Mouse (Mus musculus) stomach, postnatal 0 days (tissue): ENCODE data around the gene Mb. TPM values are rescaled to one million over a fixed set of nuclear protein-coding genes. Genes with fewer than 3 reads are reported as not detected.

Experiments
- ATAC-seq: fragments of 200-750 bp; cut with Nextera tagmentation; 2 replicates; pipeline ENCODE4 v1.8.0; 2017; ENCODE audit not compliant: low FRiP score, low TSS enrichment
- DNase-seq: peaks from one replicate; pipeline ENCODE4 v3.0.0-alpha.2; 2016; ENCODE audit warnings: low spot score
- H3K27ac ChIP-seq: fragments of 300-500 bp; sonication (generic); replicated peaks from 2 replicates; pipeline ENCODE4 v1.5.1; 2014; ENCODE audit warnings: mild to moderate bottlenecking, control low read depth
- H3K27me3 ChIP-seq: fragments of 300-500 bp; sonication (generic); 2 replicates; pipeline ENCODE4 v1.6.1; 2014; ENCODE audit warnings: low read length; ENCODE audit not compliant: control insufficient read depth, insufficient read depth
- H3K36me3 ChIP-seq: fragments of 300-500 bp; sonication (generic); 2 replicates; pipeline ENCODE4 v1.6.1; 2014; ENCODE audit warnings: low read length, mixed read lengths; ENCODE audit not compliant: control insufficient read depth, insufficient read depth
- H3K4me1 ChIP-seq: fragments of 300-500 bp; sonication (generic); replicated peaks from 2 replicates; pipeline ENCODE4 v1.6.1; 2014; ENCODE audit warnings: antibody characterized with exemption; ENCODE audit not compliant: control insufficient read depth, insufficient read depth
- H3K4me2 ChIP-seq: fragments of 300-500 bp; sonication (generic); replicated peaks from 2 replicates; pipeline ENCODE4 v1.6.1; 2014; ENCODE audit warnings: low read depth, mild to moderate bottlenecking, control low read depth, moderate library complexity
- H3K4me3 ChIP-seq: fragments of 300-500 bp; sonication (generic); 2 replicates; pipeline ENCODE4 v1.5.1; 2014; ENCODE audit warnings: low read depth, low read length, control low read depth
- H3K9ac ChIP-seq: fragments of 300-500 bp; sonication (generic); 2 replicates; pipeline ENCODE4 v1.6.1; 2014; ENCODE audit warnings: mild to moderate bottlenecking, low read length, control low read depth, mixed read lengths
- H3K9me3 ChIP-seq: fragments of 300-500 bp; sonication (generic); 2 replicates; pipeline ENCODE4 v1.6.1; 2016; ENCODE audit warnings: low read length; ENCODE audit not compliant: control insufficient read depth
- CTCF ChIP-seq: IDR thresholded peaks from 2 replicates; pipeline ENCODE4 v1.5.1; 2016; ENCODE audit warnings: antibody characterized with exemption, low read depth, mild to moderate bottlenecking, moderate library complexity
- EP300 ChIP-seq: optimal IDR thresholded peaks from 2 replicates; pipeline ENCODE3; 2016; ENCODE audit warnings: antibody characterized with exemption
- WGBS: fragments of 180-500 bp; shearing (Covaris S2); extraction: QIAGEN DNeasy Blood & Tissue Kit; methylation state at CpG from one replicate; pipeline ENCODE4 v1.1.7; 2014; 5-methylcytosine and 5-hydroxymethylcytosine counted together
- polyA plus RNA-seq: library from polyadenylated mRNA; unstranded; fragments of >200 nt; fragmentation: Nextera tagmentation; extraction: Ambion mirVana; gene quantifications from 2 replicates; pipeline ENCODE4 v1.2.1, GENCODE M21; 2015

Gene Mb
- polyA plus RNA-seq, 1 experiment from 2014 or later, result 1.1 TPM

GRCm38 (mm10) chr15:77029331-77029991, 21.0 kb downstream of the Mb start:
- Histone ChIP-seq H3K4me2 (no peak overlapping the region), H3K9me3 (no peaks in the 10 kb centered on the region), H3K36me3 (no peaks in the 10 kb centered on the region), H3K27ac (no peak overlapping the region), H3K4me1 (no peaks in the 10 kb centered on the region), H3K4me3 (no peak overlapping the region), H3K9ac (no peak overlapping the region), H3K27me3 (no peaks in the 10 kb centered on the region)
- TF ChIP-seq CTCF, result peak; percentile 96
- TF ChIP-seq EP300, result no peak
- WGBS, result 30% methylated on average over 7 of the region's 7 CpGs
- DNase-seq (peak; percentile 59), ATAC-seq (peak; percentile 56; the same call in 1 of the 2 replicates)

- no peaks in the 10 kb centered on the region for H3K27me3 ChIP-seq
- no peak overlapping the region for H3K4me3 ChIP-seq
- H3K4me2 ChIP-seq, result no peak overlapping the region
- ATAC-seq (no peak), DNase-seq (no peak)
- H3K9ac ChIP-seq, result no peak overlapping the region
- H3K4me1 ChIP-seq, result no peaks in the 10 kb centered on the region
- no peaks in the 10 kb centered on the region for H3K36me3 ChIP-seq
- no peak overlapping the region for H3K27ac ChIP-seq
- WGBS, result 62% methylated on average over 6 of the region's 6 CpGs
- H3K9me3 ChIP-seq, result no peaks in the 10 kb centered on the region
- no peak for TF ChIP-seq EP300
- no peak for TF ChIP-seq CTCF
Observed at GRCm38 (mm10) chr15:77027675-77028074, 22.8 kb downstream of the Mb start.

GRCm38 (mm10) chr15:77027117-77027516, 23.4 kb downstream of the Mb start:
- 89% methylated on average over 3 of the region's 3 CpGs for WGBS
- no peaks in the 10 kb centered on the region for H3K4me1 ChIP-seq
- no peak overlapping the region for H3K4me3 ChIP-seq
- TF ChIP-seq CTCF (no peak), EP300 (no peak)
- no peaks in the 10 kb centered on the region for H3K36me3 ChIP-seq
- H3K27me3 ChIP-seq, result no peaks in the 10 kb centered on the region
- no peak for DNase-seq
- no peaks in the 10 kb centered on the region for H3K9me3 ChIP-seq
- no peak overlapping the region for H3K27ac ChIP-seq
- no peak for ATAC-seq
- H3K4me2 ChIP-seq, result no peak overlapping the region
- H3K9ac ChIP-seq, result no peak overlapping the region

- H3K4me1 ChIP-seq, result no peaks in the 10 kb centered on the region
- ATAC-seq, result no peak
- no peaks in the 10 kb centered on the region for H3K36me3 ChIP-seq
- TF ChIP-seq EP300 (no peak), CTCF (no peak)
- no peaks in the 10 kb centered on the region for H3K27me3 ChIP-seq
- no peak for DNase-seq
- H3K4me2 ChIP-seq, result no peak overlapping the region
- H3K27ac ChIP-seq, result no peak overlapping the region
- H3K9ac ChIP-seq, result no peak overlapping the region
- 61% methylated on average over 5 of the region's 5 CpGs for WGBS
- H3K9me3 ChIP-seq, result no peaks in the 10 kb centered on the region
- no peak overlapping the region for H3K4me3 ChIP-seq
Observed at GRCm38 (mm10) chr15:77025884-77026583, 24.4 kb downstream of the Mb start.

GRCm38 (mm10) chr15:77022401-77022957, 28.0 kb downstream of the Mb start:
- Histone ChIP-seq H3K4me2 (no peak overlapping the region), H3K4me3 (no peak overlapping the region), H3K27ac (peak overlapping the region; percentile 30; the same call in 1 of the 2 replicates), H3K9ac (no peak overlapping the region), H3K27me3 (no peaks in the 10 kb centered on the region), H3K36me3 (no peaks in the 10 kb centered on the region), H3K4me1 (no peaks in the 10 kb centered on the region), H3K9me3 (no peaks in the 10 kb centered on the region)
- DNase-seq (no peak), ATAC-seq (no peak)
- 74% methylated on average over 5 of the region's 5 CpGs for WGBS
- no peak for TF ChIP-seq CTCF
- TF ChIP-seq EP300, result no peak

GRCm38 (mm10) chr15:77021851-77022250, 28.6 kb downstream of the Mb start:
- Histone ChIP-seq H3K9ac (no peak overlapping the region), H3K9me3 (no peaks in the 10 kb centered on the region), H3K36me3 (no peaks in the 10 kb centered on the region), H3K4me2 (no peak overlapping the region), H3K4me1 (no peaks in the 10 kb centered on the region), H3K27ac (no peak overlapping the region), H3K27me3 (no peaks in the 10 kb centered on the region), H3K4me3 (no peak overlapping the region)
- ATAC-seq, result no peak
- no peak for TF ChIP-seq EP300
- no peak for TF ChIP-seq CTCF
- no peak for DNase-seq
- 66% methylated on average over 4 of the region's 4 CpGs for WGBS
